Mouse (Mus musculus) myocyte (in vitro differentiated cells): ENCODE data around the gene Kif13a.
A peak's percentile ranks its signal among the peaks of the same experiment; 100 is the strongest.

Experiments used
- E2F4 ChIP-seq: IDR thresholded peaks from one replicate; pipeline ENCODE4 v1.6.1; 2011; ENCODE audit warnings: mild to moderate bottlenecking, control low read depth, moderate library complexity; ENCODE audit not compliant: insufficient read depth
- MYOG ChIP-seq, 3 experiments: IDR thresholded peaks; one replicate each; pipeline ENCODE4 v1.6.1; 2011; ENCODE audit warnings: control low read depth in 2 of 3, low read depth in 2 of 3, mild to moderate bottlenecking in 2 of 3; ENCODE audit not compliant: insufficient read length in 2 of 3, control insufficient read depth in 1 of 3, insufficient read depth in 1 of 3
- POLR2A ChIP-seq: IDR thresholded peaks from one replicate; pipeline ENCODE4 v1.6.1; 2011; ENCODE audit warnings: low read depth, mild to moderate bottlenecking, control low read depth, moderate library complexity; ENCODE audit not compliant: insufficient read length
- POLR2AphosphoS2 ChIP-seq: IDR thresholded peaks from one replicate; pipeline ENCODE4 v1.6.1; 2011; ENCODE audit warnings: low read depth, control low read depth; ENCODE audit not compliant: insufficient read length
- REST ChIP-seq: IDR thresholded peaks from one replicate; pipeline ENCODE4 v1.6.1; 2011; ENCODE audit warnings: mild to moderate bottlenecking, control low read depth, moderate library complexity; ENCODE audit not compliant: insufficient read depth, insufficient read length
- TCF3 ChIP-seq: IDR thresholded peaks from one replicate; pipeline ENCODE4 v1.6.1; 2011; ENCODE audit warnings: low read depth, control low read depth; ENCODE audit not compliant: insufficient read length
- USF1 ChIP-seq: IDR thresholded peaks from one replicate; pipeline ENCODE4 v1.6.1; 2011; ENCODE audit warnings: low read depth, mild to moderate bottlenecking, control low read depth, moderate library complexity

DNA sequence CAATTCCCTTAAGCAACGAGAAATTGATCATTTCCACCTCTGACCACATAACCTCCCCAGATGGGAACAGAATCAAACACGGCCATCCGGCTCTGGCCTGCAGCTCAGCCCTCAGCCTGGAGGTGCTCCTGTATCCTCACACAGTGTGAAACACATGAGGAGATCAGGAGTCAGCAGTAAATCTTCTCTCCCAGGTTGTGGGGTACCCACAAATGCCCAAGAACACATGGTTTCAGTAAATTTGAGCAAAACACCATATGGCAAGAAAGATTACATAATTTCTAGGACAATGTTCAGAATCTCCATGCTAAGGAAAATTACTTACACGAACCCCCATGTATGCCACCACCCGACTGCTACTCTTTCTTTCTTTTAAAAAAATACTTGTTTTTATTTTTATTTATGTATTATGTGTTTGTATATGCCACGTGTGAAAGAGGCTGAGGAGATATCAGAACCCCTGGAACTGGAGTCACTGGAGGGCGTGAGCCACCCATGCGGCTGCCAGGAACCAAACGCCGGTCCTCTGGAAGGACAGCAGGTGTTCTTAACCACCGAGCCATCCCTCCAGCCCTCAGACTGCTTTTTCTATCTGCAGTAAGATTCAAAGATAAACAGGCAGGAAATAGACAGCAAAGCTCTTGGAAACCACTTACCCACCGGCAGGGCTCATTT lies 85.0 kb downstream of the Kif13a start:
- TF ChIP-seq MYOG (IDR thresholded peaks at IDR 0.05; ENCODE audit: control insufficient read depth in 1 of 3, insufficient read depth in 1 of 3, insufficient read length in 2 of 3, low read depth in 2 of 3) (peak in 1 of 3 experiments; percentile 11), E2F4 (no peak), TCF3 (no peak), POLR2A (no peak), POLR2AphosphoS2 (no peak), USF1 (no peak), REST (no peak)
